Mouse (Mus musculus) monocyte, adult 2 months (primary cell): ENCODE results near the gene Fance.
"Not testable (repeated sequence)": the region's sequence is repeated elsewhere in the genome, so short reads cannot be mapped to it uniquely, and the experiment has no call there.

Experiments used
- DNase-seq, 2 experiments: peaks; one replicate each; pipeline ENCODE4 v3.0.0; 2022; ENCODE audit warnings: low spot score in 2 of 2, low read depth in 1 of 2

Fance gene

DNA sequence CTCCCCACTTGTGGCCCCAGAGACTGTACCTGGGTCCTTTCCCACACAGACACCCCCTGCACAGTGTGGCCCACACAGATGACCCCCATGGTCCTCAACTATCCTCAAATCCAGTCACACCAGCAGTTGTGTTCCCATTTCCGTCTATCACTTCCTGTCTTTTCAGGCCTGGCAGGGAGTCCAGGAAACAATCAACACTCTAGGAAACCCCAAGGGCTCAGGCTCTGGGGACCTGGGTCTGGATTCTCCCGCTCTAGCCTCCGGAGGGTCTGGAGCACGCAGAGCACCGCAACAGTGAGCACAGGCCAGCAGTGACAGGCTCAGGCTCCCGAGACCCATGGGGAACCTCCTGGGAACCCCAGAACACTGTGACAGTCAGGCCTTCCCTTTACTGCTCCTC is 34.9 kb downstream of the Fance start:
- DNase-seq: no peak

DNA sequence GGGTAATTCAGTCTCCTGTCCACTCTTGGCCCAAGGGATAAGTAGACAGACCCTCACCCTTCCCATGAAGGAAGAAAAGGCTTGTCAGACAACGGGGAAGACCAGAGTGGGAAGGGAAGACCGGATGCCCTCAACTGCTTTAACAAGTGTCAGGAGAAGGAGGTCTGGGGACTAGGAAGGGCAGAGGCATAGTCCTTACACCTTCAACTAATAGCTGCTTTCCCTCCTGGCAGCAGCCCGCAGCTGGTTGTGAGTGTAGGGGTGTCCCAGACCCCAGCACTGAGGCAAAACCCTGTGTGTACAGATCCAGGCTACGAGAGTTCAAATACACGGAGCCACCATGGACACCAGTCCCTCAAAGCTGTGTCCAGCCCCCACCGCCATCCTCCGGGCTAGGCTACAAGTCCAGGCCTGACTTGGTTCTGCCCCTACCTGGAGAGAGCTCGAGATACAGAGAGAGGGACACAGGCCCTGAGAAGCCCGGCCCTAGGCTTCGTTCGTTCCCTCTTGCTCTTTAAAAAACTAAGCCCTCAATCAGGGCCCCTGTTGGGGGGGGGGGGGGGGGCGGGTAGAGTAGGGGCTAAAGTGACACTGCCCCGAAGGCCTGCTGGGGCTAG is 36.1 kb downstream of the Fance start:
- DNase-seq: no peak

DNA sequence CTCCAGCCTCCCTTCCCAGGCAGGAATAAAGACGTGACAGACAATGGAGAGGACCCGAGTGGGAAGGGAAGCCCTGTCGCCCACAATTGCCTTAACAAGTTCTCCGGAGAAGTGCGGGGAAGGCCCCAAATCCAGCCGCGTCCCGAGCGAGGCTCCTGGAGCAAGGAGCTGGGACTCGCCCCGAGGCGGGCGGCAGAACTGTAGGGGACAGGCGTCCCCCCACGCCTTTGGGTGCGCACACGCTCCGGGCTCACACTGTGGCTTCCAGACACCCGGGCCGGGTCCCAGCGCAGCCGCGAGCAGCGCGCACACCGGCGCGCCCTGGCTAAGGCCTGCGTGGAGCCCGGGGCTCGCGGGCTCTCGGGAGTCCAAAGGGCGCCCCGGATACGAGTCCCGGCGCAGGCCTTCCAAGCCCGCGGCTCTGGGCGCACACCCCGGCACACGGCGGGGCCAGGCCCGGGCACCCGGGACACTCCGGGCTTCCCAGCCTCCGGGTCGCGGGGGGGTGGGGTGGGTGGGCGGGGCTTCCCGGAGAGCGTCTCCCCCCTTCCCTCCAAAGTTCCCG is 36.7 kb downstream of the Fance start:
- DNase-seq: no peak

DNA sequence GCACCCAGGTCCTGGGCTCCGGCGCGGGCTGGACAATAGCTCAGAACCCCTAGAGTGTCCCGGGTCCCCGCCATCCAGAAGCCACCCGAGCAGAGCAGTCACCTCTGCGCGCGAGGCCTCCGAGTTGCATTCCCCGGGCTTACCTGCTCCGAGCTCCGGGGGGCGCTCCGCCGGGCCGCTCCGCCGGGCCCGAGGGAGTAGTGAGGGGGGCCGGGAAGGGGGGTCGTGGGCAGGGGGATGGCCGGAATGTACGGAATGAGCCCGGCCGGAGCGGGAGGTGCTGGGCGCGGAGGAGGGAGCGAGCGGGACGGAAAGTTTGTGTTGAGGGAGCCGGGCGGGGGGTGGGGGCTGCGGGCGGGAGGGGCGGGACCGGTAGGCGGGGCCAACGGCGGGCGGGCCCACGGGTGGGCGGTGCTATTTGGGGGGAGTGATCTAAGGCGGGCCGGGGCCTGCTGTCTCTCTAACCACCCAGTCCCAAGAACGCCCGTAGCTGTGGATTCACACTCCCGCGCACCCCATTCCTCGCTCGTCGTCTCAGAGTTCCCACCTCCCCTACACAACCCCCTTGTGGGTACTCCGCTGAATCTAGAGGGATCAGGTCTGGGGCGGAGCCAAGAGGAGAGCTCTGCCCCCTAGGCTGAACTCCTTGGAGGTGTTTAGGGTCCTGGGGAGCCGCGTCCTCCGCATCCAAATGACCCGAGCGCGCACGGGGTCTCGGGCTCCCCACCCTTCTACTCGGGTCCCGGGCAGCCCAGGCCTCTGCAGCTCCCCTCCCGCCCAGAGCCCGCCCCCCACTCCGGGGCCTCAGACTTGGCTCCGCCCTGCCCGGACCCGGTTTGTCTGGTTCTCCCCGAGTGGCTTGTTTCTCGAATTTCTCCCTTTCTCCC is 37.4 kb downstream of the Fance start, which contains the start of gene Tead3:
Gene Tead3 (minus strand): TSS at position 352 of the 887 bp plus-strand sequence.
- DNase-seq: no peak

DNA sequence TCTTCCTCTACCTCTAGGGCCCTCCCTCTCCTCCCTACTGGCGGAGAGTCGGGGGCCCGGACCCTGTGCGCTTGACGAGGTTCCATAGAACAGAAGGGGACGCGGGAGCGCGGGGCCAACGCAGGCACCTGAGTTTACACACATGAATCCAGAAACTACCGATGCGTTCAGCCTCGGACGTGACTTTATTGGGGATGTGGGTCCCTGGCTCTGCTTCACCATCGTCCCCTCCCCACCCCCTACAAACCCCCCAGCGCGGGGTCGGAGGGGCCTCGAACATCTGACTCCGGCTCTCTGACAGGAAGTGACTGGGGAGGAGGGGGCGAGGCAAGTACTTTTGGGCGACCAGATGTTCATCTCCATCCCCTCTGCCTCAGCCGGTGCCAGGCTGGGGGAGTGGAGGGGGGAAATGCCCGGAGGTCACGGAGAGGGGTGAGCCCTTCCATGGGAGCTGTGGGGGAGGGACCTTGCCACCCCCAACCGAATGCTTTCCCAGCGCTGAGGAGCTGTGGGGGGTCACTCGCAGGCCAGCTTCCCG is 38.1 kb downstream of the Fance start:
- no peak for DNase-seq

DNA sequence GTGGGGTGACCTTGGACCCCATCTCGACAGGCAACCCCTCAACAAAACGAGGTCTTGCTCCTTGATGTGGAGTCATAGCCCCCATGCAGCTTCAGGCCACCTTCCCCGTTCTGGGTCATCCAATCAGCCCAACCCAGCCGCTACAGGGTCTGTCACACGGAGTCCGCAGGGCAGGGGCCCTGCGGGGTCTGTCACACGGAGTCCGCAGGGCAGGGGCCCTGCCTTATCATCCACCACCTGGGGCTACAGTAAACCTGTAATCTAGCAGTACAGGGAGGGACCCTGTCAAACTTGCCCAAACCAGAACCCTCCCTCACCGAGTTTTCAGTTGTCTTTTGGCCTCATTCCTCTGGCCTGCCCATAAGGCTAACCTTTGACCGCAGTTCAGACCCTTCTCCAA is 38.7 kb downstream of the Fance start:
- DNase-seq: no peak

DNA sequence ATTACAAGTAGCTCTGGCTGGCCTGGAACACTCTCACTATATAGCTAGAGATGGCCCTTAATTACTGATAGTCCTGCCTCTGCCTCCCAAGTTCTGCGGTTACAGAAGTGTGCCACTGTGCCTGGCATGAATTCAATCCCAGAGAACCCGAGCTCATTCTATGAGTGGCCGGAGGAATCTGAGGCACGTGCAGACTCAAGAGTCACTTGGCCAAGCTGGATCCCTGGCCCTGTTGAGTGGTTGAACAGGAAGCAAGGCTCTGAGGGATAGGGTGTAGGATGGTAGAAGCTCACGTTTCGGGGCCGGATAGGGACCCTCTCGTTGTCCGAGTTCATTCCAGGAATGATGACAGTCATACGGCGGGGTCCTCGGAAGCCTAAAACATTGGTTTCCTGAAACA is 42.6 kb downstream of the Fance start:
- DNase-seq: no peak

DNA sequence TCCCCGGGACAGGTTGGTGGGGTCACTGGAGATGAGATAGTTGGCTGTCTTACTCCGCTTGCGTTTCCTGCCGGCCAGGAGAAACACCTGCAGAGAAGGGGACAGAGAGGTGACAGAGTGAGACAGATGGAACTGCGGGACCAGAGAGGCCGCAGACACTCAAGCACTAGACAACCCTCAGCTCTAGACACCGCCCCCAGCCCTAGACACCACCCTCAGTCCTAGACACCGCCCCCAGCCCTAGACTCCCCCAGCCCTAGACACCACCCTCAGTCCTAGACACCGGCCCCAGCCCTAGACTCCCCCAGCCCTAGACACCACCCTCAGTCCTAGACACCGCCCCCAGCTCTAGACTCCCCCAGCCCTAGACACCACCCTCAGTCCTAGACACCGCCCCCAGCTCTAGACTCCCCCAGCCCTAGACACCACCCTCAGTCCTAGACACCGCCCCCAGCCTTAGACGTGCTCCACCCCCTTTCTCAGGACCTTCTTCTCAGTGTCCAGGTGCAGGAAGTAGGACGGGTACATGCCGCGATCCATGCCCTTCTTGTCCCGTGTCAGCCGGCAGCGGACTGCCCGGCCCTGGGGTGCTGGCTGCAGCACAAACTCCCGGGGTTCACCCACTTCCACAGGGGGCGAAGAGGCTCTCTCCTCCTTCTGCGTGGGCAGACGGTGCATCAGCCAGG is 45.4 kb downstream of the Fance start:
- not testable (repeated sequence) for DNase-seq

DNA sequence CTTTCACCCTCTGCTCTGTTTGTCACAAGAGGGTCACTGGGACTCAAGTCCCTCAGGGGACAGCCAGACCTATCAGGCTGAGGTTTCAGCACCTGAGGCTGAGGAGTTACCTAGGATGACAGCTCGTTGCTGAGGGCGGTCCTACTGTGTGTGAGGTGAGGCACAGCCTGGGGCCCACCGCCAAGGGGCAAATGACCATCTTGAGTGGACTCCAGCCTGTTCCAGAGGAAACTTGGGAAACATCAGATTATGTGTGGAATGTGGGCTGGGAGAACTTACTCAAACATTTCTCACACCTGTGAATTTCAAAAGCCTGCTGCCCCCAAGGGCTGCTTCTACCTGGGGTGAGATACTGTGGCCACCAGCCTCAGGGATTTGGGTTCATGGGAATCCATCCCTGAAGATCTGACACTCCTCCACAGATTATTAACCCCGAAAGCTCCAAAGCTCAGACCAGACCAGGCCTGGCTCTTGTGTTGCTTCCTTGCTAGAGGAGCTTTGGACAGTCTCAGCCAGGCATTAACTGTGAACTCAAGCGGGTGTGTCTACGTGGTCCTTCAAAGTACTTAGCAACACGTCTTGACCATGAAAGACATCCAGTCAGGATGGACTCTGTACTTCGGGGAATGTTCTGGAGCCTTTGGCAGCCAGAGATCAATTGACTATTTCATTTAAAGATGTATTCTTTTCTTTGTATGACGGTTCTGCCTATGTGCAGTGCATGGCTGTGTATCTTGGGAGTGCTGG is 47.4 kb downstream of the Fance start:
- no peak for DNase-seq

DNA sequence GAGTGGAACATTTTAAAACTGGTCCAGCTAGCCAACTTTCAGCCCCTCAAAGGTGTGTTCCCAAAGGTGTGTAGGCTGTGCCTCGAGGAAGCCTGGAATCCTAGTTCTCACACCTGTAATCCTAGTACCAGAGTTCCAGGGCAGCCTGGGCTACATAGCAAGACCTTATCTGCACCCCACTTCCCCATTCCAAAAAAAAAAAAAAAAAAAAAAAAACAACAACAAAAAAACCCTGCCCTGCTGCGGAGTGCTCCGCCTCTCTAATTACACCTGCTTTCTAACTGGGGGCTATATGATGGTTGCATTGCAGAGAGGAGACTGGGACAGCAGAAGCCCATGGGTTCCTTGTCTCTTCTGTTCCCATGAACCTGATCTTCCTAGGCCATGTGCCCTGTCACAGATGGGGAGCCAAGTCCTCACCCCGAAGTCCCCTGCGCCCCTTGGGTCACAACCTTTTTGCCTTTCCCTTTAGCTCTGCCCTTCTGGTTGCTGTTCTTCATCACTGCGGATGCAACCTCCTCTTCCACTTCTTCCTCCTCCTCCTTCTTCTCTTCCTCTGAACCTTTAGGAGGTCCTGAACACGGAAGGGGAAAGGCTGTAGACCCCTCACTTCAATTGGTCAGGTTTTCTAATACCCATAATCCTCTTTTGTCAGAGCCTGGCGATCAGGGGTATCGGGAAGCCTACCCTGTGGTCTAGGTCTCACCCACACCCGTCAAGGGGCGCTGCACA is 48.8 kb downstream of the Fance start:
- no peak for DNase-seq

DNA sequence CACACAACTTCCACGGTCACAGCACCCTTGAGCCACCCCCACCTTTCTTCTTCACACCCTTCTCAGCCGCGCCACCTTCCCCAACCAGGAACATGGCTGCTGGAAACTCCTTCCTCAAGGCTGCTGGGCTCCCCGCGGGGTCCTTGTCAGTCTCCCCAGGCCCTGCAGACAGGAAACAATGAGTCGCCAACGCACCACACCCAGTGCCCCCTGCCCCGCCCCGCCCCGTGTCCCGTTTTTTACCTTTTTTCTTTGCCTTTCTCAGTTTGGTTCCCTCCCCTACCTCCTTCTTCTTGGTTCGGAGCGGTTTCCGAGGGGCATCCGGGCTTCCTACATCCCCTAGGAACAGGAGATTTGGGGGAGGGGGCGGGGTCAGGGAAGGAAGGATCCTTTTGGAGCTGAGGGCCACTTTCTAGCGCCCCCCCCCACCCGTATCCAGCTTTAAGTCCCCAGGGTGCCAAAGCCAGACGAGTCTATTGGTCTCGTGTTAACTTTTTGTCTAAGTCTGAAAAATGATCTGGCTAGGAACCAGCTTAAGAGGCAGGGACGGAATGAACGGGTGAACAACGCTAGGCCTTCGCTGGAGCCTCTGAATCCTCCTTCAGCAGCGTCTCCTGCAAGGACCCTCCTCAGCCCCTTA is 49.5 kb downstream of the Fance start:
- DNase-seq: no peak

DNA sequence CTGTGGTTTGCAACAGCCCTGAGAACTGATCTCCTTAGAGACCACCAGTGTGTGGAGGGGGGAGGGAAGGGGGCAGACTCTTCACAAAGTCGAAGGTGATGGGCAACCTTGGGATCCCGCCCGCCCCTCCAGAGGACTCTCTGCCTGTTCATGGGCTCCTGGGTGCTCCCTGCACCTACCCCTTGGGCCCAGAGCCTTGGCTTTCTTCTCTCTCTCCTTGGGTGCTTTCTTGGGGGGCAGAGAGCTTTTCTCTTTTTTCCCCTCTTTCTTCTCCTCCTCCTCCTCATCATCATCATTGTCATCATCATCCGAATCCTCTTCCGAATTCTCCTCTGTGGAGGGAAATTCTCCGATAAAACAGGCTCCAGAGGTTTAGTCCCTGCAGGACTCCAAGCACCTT is 50.2 kb downstream of the Fance start:
- DNase-seq: no peak

DNA sequence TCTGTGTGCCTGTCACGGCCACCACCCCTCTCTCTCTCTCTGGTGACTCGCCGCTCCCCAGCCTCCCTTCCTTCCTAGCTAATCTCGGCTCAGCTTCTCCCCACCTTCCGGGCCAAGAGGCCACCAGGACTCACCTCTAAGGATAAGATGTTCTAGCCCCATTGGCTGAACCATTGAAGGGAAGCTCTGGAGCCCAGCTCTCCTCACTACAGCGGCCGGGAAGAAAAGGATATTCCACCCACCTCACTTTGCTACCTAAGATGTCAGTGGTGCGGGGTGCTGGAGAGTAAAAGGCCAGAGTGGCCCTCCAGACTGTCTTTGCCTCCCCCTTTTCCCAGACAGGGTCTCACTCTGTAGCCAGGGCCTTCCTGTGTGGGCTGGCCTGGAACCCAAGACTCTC is 51.8 kb downstream of the Fance start, which contains the start of gene Tulp1:
Gene Tulp1 (minus strand): TSS at position 101 of the 400 bp plus-strand sequence.
- no peak for DNase-seq

DNA sequence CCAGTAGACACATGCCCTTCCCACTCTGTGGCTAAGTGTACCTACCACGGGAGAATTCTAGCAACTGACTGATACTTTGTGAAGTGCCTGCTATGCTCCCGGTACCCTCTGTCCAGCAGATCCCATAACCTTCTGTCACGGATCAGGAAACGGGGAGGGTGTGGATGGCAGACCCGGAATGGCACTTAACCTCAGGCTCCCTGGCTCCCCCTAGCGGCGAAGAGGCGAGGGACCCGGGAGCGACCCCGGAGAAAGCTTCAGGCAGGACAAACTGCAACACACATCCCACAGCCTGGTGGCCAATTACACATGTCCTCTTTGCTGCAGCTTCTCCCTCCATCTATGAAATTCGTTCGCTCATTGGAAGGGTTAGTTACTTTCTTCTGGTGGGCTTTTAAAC is 55.1 kb downstream of the Fance start:
- peak; percentile 36 to 57 for DNase-seq

DNA sequence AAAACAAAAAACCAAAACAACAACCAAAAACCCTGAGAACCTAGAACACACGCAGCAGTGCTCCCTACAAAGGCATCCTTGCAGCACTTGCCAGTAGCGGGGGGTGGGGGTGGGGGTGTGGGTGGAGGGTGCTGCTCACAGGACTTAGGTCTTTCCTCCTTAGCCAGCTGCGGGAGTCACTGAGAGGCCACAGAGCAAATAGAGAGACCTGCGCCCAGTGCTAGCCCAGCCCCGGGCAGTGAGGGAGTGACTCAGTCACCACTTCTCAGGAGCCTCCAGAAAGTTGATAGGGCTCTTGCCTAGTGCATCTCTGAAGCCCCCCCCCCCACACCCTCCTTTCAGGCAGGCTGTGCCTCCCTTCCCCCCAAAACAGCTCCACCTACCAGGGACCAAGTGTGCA is 55.7 kb downstream of the Fance start:
- no peak for DNase-seq

DNA sequence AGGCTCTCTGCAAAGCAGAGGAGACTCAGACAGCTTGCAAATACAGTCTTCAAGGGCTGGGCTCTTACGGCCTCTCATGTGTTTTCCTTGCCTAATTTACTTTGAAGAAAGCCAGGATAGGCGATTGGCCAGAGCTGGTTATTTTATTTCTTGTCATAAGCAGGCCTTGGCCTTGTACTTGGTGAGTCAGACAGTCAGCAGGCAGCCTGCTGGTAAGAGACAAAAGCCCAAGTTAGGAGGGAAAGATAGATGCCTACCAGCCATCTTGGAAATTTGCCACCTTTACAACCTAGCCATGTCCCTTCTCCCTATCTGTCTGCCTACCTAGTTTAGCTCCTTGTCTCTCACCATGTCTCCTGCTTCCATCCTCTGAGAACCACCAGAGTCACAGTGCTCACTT is 58.0 kb downstream of the Fance start:
- DNase-seq: no peak

DNA sequence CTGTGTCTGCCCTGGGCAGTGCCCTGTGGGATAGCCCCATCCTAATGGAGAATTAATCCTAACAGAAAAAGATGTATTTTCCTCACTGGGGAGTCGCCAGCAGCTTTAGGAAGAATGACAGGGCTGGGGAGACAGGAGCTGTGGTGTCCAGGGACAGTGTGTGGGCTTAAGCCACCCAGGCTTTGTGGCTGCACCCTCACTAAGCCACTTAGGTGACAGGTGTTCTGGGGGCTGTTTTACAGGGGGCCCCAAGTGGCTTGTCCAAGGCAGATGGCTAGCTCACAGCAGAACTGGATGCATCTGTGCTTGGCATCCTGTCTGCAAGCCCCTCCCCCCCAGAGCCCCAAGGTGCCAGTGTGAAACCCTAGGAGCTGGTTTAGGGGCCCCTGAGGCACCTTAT is 58.6 kb downstream of the Fance start:
- no peak for DNase-seq

DNA sequence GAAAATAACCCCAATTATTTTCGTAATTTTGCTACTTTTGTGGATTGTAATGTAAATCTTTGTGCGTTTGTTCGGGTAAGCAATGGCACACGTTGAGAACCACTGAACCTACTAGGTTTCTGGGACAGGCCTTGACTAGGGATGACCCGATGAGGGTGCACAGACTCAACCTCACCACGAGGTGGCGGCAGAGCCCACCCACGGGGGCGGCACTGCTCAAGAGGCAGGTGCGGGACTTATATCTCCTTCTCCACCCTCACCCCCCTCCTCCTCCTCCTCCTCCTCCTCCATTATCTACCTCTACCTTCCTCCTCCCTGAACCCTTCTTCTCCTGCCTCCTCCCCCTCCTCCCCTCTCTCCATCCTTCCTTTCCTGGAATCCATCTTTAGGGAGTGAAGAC is 60.5 kb downstream of the Fance start:
- DNase-seq: no peak

DNA sequence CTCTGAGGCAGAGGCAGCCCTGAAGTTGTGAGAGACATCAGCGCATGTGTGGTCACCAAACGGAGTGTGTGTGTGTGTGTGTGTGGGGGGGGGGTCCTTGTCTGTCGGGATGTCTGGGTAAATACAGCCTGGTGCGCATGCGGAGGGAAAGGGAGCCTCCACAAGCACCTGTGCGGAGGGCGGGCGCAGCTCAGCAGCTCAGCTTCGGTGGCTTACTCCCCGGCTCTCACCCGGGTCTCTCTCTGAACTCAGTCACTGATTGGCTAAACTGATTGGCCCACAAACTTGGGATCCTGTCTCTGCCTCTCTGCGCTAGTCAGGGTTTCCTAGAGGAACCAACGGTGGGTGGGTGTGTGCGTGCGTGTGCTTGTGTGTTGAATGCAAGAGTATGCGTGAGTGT is 61.2 kb downstream of the Fance start:
- no peak for DNase-seq
